Mouse (Mus musculus) heart, postnatal 0 days (tissue): ENCODE measurements around the gene Lrrc1.

Experiments used
- CTCF ChIP-seq: IDR thresholded peaks from 2 replicates; pipeline ENCODE4 v1.5.1; 2016; ENCODE audit warnings: antibody characterized with exemption, control low read depth, low read depth
- EP300 ChIP-seq: IDR thresholded peaks from 2 replicates; pipeline ENCODE4 v1.6.1; 2016; ENCODE audit warnings: antibody characterized with exemption, low read depth

- TF ChIP-seq CTCF: no peak
- TF ChIP-seq EP300: no peak
Measured at GRCm38 (mm10) chr9:77494307-77494706, 50.4 kb downstream of the Lrrc1 start.
